Mouse (Mus musculus): ENCODE data around the gene Inhbe. TPM values are rescaled to one million over a fixed set of nuclear protein-coding genes. Genes with fewer than 3 reads are reported as not detected.
"Not testable (repeated sequence)": the region's sequence is repeated elsewhere in the genome, so short reads cannot be mapped to it uniquely, and the experiment has no call there.

The Inhbe gene
- total RNA-seq, 2 experiments from 2014 or later: 0.04 TPM; not detected in 1

GRCm38 (mm10) chr10:127324495-127324894 lies 29.7 kb downstream of the Inhbe start:
- peak; percentile 73 for ATAC-seq (ENCODE audit: poor library complexity, severe bottlenecking)

DNA sequence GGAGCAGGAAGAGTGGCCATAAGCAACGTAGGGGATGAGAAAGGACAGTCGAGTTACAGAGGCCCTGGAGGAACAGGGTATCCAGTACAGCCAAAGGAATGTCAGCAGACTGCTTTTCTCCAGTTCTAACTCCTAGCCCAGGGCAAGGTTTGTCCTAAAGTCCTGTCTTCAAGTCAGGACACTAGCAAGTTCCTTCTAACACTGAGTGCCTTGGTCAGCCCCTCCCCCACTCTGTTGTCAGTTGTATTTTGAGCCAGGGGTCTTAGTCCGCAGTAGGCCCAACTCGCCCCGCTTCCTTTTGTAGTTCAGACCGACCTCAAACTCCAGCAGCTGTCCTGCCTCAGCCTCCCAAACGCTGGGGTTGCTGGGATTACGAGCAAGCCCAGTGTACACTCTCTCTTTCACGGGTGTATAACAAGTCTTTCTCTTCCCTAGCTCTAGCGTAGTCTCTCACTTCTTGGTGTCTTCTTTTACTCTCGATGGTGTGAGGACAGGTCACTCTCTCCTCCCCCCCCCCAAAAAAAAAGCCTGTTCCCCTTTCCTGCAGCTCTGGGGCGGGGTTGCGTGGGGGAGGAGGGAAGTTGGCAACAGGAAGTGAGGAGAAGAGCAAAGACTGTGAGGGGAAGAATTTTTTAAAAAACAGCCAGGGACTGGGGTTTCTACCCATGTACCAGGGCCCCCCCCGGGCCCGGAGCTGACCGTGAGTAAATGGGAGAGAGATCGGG lies 30.9 kb downstream of the Inhbe start:
- peak; percentile 80 for ATAC-seq (ENCODE audit: poor library complexity, severe bottlenecking)

DNA sequence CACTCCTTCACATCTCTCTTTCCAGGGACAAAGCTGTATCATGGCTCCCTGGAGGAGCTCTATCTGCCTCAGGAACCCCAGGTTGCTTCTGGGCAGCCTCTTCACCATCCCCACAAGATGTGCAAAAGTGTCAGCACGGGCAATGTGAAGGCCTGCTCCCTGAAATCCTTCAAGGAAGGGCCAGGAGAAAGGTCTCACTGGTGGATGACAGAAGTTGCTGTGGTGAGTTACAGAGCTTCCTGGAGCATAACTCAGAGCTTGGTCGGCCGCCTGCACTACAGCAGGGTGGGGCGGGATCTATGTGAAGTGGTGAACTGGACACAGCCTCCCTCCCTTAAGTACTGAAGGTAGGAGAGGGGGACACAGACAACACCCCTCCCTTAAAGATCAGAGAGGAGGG lies 31.5 kb downstream of the Inhbe start:
- ATAC-seq (ENCODE audit: poor library complexity, severe bottlenecking): peak; percentile 19

DNA sequence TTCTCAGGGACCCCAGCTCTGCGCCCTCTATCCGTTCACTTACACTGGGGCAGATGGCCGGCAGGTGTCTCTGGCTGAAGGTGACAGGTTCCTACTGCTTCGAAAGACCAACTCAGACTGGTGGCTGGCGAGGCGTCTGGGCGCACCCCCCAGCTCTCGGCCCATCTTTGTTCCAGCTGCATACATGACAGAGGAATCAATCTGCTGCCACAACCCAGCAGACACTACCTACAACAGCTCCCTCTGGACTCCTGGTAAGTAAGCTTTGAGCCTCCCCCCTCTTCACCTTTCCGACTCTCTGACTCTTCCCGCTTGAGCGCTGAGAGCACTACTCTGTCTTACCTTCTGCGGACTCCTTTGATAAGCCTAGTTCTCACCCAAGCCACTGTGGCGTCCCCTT lies 32.0 kb downstream of the Inhbe start:
- ATAC-seq (ENCODE audit: poor library complexity, severe bottlenecking): no peak

GRCm38 (mm10) chr10:127321621-127322020 lies 32.6 kb downstream of the Inhbe start, which contains the start of gene Arhgap9:
Arhgap9 (plus strand) TSS chr10:127321964.
- ATAC-seq (ENCODE audit: poor library complexity, severe bottlenecking): peak; percentile 16; the same call in 1 of the 2 replicates

DNA sequence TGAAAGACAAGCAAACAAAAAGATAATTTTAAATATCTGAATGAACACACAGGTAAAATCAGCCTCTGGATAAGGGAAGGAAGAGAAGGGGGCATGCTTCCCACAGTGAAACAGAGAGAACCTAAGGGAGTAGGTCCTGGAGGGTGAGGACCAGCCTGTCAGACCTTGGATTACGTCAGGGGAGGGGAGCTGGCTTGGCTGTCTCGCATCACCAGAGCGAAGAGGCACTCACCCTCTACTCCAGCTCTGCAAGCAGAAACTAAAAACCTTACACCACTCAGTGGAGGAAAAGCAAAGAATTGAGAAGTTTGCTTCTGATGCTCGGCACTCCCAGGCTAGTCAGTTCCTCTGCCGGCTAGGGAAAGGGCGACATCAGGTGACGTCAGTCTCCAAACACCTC lies 34.2 kb downstream of the Inhbe start:
- no peak for ATAC-seq (ENCODE audit: poor library complexity, severe bottlenecking)

- no peak for ATAC-seq (ENCODE audit: poor library complexity, severe bottlenecking)
Measured at GRCm38 (mm10) chr10:127318009-127318408, 36.2 kb downstream of the Inhbe start.

- no peak for ATAC-seq (ENCODE audit: poor library complexity, severe bottlenecking)
Measured at GRCm38 (mm10) chr10:127317277-127317676, 36.9 kb downstream of the Inhbe start.

DNA sequence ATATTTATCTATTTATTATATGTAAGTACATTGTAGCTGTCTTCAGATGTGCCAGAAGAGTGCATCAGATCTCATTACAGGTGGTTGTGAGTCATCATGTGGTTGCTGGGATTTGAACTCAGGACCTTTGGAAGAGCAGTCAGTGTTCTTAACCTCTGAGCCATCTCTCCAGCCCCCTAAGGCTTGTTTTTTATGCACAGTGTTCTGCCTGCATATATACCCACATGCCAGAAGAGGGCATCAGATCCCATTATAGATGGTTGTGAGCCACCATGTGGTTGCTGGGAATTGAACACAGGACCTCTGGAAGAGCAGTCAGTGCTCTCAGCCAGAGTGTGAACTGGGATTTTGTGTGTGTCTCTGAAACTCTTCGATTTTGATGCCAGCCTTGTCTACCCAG lies 39.3 kb downstream of the Inhbe start:
- not testable (repeated sequence) for ATAC-seq (ENCODE audit: poor library complexity, severe bottlenecking)

- not testable (repeated sequence) for ATAC-seq (ENCODE audit: poor library complexity, severe bottlenecking)
Measured at GRCm38 (mm10) chr10:127313516-127313915, 40.7 kb downstream of the Inhbe start.

GRCm38 (mm10) chr10:127312858-127313257 lies 41.4 kb downstream of the Inhbe start:
- peak; percentile 23 for ATAC-seq (ENCODE audit: poor library complexity, severe bottlenecking)

DNA sequence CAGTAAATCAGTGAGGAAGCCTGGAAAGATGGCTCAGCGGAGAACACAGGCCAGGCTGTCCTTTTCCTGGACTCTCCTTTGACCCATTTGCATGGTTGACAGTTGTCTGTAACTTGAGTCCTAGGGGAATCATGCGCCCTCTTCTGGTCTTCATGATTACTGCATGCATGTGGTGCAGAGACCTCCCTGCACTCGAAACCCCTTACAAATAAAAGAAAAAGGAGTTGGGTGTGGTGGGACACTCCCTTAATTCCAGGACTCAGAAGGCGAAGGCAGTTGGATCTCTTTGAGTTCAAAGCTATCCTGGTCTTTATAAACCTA lies 41.9 kb downstream of the Inhbe start:
- ATAC-seq (ENCODE audit: poor library complexity, severe bottlenecking): peak; percentile 77

DNA sequence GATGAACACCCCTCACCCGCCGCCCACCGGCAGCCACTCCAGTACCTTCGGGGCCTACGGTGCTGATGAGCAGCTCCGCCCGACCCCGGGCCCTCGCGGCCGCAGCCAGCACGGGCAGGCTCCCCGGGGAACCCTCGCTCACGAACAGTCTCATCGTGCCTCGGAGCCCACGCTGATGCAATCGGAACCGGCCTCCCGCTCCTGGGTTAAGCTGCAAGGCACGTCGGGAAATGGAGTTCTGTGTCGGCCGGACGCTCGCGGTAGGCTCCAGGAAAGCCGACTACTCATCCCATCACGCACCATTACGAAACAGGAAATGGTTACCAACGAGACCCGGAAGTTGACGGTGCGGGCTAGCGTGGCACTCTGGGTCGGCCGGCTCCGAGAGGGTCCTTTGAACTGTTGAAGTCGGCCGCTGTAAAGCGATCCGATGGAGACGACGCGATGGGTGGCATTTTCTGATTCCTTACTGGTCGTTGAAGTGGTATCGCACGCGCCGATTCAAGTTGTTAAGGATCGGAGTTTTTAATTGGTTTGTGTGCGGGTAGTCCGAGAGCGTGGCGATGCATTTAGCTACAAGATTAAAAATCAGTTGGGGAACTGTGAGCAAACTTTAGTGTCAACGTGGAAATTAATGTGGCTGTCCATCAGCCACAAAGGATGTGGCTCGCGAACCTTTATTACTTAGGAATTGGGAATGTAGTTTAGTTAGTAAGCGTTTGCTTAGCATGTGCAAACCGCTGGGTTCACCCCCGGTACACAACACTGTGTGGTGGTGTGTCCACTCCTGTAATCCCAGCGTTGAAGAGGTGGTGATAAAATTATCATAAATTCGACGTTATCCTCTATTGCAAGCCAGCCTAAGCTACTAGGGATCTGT lies 42.5 kb downstream of the Inhbe start, which contains the start of gene Mars:
Gene Mars (minus strand): TSS at position 311 of the 880 bp plus-strand sequence.
- ATAC-seq (ENCODE audit: poor library complexity, severe bottlenecking): peak; percentile 89

DNA sequence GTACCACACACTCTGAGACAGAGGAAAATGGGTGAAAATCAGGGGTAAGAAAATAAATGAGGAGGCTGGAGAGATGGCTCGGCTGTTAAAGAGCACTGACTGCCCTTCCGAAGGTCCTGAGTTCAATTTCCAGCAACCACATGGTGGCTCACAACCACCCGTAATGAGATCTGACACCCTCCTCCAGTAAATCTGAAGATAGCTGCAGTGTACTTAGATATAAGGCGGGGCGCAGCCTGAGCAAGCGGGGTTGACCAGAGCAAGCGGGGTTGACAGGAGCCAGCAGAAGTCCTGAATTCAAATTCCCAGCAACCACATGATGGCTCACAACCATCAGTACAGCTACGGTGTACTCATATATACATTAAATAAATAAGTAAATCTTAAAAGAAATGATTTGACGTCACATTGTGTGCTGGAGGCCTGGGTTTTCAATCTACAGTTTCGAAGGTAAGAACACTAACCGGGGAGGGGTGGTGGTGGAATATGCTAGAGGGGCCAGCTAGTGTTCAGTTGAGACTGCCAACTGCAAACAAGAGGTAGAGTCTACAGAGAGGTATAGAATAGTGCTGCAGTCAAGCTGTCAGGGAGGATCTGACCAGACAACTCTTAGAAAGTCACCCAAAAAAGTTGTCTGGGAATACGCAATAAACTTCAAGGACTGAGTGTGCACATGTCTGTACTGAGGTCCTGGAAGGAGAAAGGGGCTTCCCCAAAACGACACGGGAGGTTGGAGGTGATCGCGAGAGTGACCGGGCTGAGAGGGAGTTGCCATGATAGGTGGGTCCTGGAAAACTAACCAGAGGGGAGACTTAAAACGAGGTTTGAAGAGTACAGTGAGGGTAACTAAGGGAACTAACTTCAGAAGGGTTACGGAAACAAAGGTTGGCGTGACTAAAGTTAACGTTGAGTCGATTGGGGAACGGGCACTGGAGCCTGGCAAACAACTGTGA lies 43.4 kb downstream of the Inhbe start:
- ATAC-seq (ENCODE audit: poor library complexity, severe bottlenecking): peak; percentile 16

- not testable (repeated sequence) for ATAC-seq (ENCODE audit: poor library complexity, severe bottlenecking)
Measured at GRCm38 (mm10) chr10:127309167-127309566, 45.0 kb downstream of the Inhbe start.

- no peak for ATAC-seq (ENCODE audit: poor library complexity, severe bottlenecking)
Measured at GRCm38 (mm10) chr10:127303136-127303535, 51.1 kb downstream of the Inhbe start.

DNA sequence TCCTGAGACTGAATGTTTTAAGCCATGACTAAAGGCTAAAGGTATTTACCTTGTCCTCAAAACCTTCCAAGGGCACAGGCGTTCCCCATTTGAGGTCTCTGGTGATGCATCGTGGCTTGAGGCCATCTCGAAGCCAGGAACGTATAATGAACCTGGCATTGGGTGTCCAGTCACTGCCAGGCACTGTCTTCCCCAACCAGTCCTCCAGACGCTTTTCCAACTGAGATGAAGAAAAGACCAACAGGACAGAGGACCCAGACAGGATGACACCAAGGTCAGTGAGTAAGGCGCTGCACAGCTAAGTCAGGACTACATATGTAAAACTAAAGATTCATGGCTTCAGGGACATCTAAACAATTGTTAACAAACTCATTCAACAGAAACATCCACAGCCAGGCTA lies 53.9 kb downstream of the Inhbe start:
- no peak for ATAC-seq (ENCODE audit: poor library complexity, severe bottlenecking)
